Mouse (Mus musculus) thymus, adult 2 months (tissue): Measurements from ENCODE around the gene Sh3bp1.

Experiments used
- CTCF ChIP-seq: fragments of 200-500 bp; IDR thresholded peaks from 2 replicates; pipeline ENCODE4 v1.5.1; 2012; ENCODE audit warnings: mild to moderate bottlenecking, control low read depth, low read length, moderate library complexity, borderline replicate concordance; ENCODE audit not compliant: control insufficient read depth, poor library complexity, insufficient read depth; ENCODE audit errors: extremely low read depth
- POLR2A ChIP-seq: fragments of 200-500 bp; IDR thresholded peaks from 2 replicates; pipeline ENCODE4 v1.6.1; 2012; ENCODE audit warnings: mild to moderate bottlenecking, low read length, control low read depth, moderate library complexity; ENCODE audit not compliant: control insufficient read depth, poor library complexity, insufficient read depth; ENCODE audit errors: extremely low read depth

DNA sequence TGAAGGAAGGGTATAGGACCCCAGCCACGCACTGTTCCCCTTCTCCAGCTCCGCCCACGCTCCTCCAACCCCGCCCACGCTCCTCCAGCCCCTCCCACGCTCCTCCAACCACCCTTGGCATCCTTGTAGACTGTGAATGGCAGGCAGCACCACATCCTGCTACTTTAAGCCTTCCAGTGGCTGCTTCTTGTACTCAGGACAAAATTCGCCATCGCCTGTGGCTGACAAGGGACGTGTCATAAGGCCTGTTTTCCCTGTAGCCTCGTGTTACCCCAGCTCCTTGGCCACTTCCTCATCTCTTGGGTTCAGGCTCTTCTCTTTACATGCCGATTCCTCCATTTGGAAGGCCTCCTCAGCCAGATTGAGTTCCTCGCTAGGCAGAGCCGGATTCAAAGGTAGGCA lies 35.7 kb upstream of the Sh3bp1 start:
- TF ChIP-seq POLR2A (no peak), CTCF (no peak)
